Mouse (Mus musculus) cortical plate, adult 2 months (tissue): Measurements from ENCODE around the gene Mapk11.

Source experiments
- CTCF ChIP-seq: fragments of 200-500 bp; IDR thresholded peaks from 2 replicates; pipeline ENCODE4 v1.5.1; 2011; ENCODE audit warnings: mild to moderate bottlenecking, control low read depth, low read length; ENCODE audit not compliant: insufficient read depth; ENCODE audit errors: extremely low read depth
- POLR2A ChIP-seq: fragments of 200-500 bp; IDR thresholded peaks from 2 replicates; pipeline ENCODE4 v1.6.1; 2011; ENCODE audit warnings: mild to moderate bottlenecking, low read length, control low read depth; ENCODE audit not compliant: insufficient read depth; ENCODE audit errors: extremely low read depth

GRCm38 (mm10) chr15:89141905-89142304 is 7.5 kb downstream of the Mapk11 start:
- TF ChIP-seq CTCF, result no peak
- TF ChIP-seq POLR2A, result no peak
